Mouse (Mus musculus) c-Kit-positive CD71-positive TER-119-positive erythroid progenitor cells, embryonic 14.5 days (primary cell): Measurements from ENCODE around the gene Cfap58.

Experiments used
- DNase-seq: peaks from one replicate; pipeline ENCODE4 v3.0.0-alpha.2; 2013; ENCODE audit warnings: low spot score

The Cfap58 gene

DNA sequence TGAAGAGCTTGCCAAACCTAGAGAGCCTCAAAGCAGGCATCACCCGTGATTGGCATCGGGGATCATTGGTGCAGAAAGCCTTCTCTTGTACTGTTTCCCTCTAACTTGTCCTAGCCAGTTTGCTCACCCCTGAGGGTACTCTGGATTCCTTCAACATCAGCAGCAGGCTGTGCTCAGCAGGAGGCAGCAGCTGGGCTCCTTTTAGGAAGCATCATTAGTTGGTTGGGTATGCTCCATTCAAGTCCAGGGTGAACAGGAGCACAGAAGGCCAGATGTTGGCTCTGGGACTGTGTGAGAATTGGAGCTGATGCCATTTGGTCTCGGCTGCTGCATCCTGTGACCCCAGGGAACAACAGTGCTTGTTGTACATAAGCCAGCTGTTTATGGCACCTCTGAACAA is 142.2 kb downstream of the Cfap58 start:
- DNase-seq = no peak

DNA sequence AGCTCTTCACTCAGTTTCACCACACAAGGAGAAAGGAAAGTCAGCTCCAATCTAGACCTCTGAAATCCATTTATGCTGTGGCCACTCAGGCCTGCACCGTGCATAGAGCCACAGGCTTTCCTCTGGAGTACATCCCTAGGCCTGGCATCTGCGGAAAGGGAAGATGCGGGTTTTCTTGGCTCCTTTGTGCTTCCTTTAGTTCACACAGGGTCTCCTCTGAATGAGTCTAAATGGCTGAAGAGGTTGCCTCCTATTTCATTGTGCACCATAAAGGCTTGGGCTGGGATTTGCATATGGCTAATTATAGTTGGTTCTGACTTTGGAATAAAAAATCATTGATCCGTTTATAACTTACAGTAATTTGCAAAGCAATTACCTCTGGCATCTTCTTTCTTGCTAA is 144.0 kb downstream of the Cfap58 start:
- DNase-seq = no peak
